Mouse (Mus musculus): ENCODE data around the gene Slc25a21.

Slc25a21 gene

DNA sequence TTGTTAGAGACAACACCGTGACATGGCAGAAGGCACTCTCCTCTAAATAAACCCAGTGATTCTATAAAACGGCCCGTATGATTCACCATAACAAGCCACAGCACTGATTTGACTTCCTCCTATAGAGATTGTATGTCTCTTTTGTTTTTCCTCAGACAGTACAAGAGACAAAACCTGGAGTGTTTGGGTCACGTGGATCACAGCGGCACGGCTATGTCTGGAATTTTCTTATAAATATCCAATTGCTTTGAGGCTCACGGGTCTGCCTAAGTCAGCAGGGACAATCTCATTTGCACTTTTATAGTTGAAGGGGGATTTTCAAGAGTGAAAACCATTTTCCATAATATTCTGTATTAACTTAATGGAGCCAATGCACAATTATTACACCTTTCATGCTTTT is 320.7 kb downstream of the Slc25a21 start:
- no peak for DNase-seq

DNA sequence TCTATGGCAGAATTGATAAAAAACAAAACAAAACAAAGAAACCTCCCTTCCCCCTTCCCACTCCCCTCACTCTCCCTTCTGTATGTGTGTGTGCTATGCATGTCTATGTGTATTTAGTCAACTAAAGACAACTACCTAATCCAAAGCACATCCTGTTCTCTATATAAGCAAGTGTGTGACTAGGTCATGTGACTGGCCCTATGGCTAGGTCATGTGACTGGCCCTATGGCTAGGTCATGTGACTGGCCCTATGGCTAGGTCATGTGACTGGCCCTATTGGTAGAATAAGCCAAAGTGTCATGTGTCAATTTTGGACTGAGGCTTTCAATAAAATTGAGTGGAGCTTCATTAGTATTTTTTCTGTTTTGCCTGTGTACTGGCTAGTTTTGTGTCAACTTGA is 324.1 kb downstream of the Slc25a21 start:
- no peak for DNase-seq

DNA sequence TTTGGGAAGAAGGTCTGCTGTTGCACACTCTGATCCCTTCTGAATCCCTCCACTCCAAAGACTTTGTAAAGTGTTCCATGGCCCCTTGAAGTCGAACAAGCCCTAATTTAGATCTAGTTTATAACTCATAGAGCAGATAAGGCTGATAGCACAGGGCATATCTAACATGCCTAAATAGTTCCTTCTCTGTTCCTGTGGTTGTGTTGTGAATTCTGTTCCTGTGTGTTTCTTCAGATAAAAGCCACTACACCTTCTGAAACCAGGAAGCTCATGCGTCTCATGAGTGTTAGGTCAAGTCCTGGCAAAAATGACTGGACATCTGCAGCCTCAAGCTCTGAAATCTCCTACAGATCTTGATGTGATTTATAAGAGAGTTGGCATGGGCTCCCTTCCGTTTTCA is 326.7 kb downstream of the Slc25a21 start:
- DNase-seq: no peak

DNA sequence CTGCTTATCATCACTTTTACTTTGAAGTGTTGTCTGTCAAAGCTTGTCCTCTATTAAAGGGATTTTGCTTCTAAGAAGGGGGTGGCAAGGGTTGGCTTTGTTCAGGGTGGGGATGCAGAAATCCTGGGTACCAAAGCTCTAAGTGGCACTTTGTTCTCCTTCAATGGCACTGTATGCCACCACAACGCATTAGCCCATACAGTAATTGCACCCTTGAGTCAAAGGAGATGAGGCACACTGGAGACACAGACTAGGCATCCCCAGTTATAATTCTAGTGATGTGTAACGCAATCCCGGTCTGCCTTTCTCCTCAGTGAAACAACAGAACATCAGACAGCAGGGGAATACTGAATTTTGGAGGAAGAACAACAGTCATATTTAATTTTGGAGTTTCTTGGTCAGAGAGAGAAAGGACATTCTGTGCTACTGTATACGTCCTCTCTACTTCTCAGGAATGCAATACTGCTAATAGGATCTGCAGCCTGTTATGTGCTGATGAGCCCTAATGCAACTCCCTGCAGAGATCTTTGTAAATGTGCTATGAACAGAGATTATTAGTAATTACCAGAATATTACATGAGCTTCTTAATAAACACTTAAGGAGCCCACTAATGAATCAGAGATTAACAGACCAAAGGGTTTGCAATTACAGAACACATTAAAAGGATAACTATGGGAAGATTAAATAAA is 333.3 kb downstream of the Slc25a21 start:
- DNase-seq: no peak

DNA sequence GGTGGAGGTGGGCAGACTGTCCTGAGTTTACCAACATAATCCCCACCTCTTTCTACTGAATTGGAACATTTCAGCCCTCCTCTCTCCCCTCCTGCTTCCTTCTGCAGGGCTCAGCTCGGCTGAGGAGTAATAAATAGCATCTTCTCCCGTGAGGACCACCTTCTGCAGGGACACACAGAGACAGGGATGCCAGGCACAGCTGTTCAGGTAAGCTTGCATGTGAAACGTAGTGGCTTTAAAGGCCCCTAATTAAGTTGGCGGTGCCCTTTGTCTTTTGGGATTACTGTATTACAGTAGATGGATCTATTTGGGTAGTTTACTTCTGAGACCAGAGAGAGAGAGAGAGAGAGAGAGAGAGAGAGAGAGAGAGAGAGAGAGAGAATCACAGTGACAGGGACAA is 344.6 kb downstream of the Slc25a21 start:
- no peak for DNase-seq

DNA sequence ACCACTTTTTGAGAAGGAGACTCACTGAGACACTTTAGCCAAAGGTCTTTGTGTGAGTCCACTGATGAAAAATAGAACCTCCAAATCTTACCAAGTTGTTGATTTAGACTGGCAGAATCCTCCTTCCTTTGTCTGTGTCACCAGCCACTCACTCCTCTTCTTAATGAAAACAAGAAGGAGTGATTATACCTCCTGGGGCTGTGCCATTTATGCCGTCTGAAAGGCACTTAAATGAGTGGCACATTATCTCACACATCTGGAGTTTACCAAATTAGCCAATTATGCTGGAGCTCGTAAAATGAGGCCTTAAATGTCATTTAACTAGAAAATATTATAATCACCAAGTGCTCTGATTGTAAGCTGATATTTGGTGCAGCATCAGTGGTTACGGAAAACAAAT is 345.8 kb downstream of the Slc25a21 start:
- no peak for DNase-seq

DNA sequence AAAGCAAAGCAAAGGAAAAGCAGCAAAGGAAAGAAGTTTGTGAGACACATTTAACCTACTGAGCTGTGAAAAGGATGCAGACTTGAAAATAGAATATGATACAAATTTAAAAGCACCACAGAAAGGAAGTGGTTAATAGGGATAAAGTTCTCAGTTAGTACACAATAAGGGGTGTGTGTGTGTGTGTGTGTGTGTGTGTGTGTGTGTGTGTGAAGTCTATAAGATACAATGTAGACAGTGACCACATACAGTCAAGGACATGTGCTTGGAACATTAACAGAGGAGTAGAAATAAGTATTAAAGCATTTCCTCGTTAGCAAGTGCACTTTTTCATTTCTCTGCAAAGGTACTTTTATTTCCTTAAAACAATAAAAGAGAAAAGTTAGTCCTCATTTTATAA is 367.3 kb downstream of the Slc25a21 start:
- no peak for DNase-seq

DNA sequence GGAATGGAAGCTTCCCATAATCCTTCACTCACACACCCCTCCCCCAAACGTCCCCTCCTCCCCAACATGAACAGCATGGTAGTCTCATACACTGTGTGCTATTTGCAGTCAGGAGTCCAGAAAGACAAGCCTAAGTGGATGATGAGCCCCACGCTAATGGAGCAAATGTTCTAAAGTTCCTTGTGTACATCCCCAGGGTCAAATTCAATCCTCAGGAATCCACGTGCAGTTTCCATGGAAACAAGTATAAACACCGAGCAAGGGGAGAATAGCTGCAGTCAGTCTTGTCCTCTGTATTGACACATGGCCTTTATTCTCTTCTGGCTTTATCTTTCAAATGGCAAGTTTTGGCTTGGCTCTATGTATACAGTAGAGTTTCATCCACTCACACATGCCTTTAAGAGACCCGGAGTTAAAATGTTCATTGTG is 367.8 kb downstream of the Slc25a21 start:
- no peak for DNase-seq

DNA sequence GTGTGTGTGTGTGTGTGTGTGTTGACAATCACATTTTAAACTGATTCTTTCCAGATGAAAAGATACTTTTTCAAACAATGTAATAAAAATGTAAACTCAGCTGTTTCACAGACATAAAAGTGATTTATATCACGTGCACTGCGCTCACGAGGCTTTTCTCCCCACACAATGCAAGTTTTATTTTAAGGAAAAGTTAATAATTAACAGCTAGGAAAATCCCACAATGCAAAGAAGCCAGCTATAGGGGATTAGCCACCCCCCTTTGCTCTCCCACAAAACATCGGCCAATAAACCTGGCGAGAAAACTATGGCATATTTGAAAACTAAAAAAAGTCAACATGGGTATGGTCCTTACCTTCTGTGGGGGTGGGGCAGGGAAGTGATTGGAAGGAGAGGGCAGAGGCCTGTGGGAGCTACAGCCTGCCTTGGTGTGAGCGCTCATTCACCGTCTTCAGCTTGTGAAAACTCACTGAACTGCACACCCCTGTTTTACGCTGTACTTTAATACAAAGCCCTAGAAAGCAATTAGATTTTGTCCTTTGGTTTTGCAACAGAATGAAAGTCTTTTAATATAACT is 369.4 kb downstream of the Slc25a21 start:
- peak; percentile 5 for DNase-seq

DNA sequence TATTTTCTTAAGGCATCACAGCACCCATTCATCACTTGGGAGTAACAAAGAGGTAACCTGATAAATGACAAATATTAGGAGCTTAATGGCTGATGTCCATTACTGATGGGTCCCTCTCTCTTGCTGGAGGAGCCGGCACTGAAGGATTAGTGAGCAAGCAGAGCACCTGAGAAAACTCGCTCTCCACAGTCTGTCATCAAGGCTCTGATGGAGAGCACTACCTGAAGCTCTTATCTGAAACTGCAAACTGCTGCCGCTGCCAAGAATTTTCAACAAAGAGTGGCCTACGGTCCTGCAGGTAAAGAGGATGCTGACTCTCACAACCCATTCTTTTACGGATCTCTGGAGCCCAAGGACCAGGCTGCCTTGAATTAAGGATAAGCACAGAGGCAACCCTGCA is 372.6 kb downstream of the Slc25a21 start:
- no peak for DNase-seq

DNA sequence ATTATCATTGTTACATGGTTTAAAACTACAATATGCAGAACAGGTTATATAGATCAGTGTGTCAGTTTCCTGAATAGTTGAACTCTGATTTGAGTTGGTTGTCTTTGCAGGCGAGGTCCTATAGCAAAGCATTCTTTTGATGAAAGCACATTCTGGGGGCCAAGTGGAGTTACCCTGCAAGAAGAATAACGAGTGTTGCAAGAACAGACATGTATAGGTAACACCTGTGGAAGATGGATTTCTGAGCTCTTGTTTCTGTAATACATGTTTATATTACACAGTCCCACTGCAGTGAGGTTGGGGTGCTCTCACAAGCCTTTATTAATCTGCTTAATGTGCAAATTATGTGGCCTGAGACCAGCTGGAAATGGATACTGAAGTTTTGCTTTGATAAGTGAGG is 375.1 kb downstream of the Slc25a21 start:
- DNase-seq: no peak

DNA sequence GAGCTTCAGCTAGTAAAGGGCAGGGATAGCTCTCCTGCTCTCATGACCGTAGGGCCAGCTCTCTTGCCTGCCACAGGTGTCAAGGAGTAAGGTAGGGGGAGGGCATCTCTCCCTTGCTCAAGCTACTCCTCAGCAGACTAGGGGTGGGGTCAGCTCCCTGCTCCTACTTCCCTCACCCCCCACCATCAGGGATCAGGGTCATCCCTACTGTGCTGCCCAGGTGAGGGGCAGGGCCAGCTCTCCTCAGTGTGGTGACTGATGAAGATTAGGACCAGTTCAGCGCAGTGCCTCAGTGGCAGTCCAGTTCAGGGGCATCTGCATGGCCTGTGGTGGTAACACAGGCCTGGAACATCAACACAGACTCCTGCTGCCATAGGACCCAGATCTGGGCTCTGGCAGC is 376.7 kb downstream of the Slc25a21 start:
- DNase-seq: no peak

DNA sequence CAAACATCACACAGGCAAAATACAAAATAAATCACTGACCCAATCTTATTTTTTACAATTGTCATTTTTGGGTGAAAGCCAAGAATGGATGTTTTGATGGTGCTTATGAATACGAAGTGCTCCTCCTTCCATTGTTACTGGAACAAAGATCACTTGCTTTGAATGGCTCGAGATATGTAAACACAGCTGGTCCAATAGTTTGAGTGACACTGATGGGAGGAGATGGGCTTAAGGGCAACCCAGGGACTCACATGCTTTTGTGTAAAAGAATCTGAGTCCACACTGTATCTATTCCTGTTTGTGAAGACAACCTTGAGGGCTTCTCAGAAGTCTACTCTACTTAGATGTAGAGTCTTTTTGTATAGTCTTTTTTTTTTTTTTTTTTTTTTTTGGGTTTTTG is 389.8 kb downstream of the Slc25a21 start:
- DNase-seq: no peak

DNA sequence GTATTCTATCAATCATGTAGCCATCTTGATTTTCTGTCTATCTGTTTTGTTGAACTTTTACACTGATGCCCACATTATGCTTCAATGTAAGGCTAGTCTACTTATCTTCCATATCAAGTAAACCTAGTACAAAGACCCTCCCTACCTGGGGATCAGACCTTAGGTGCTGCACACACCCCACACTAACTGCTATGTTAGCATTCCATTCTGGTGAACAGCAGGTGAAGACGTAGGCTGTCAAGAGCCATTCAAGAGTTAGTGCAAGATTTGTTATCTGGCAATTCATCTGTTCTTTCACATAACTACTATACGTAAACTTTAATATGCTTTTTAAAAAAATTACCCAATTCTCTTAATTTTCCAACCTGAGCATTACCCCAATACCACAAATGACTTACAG is 390.2 kb downstream of the Slc25a21 start:
- DNase-seq: no peak

DNA sequence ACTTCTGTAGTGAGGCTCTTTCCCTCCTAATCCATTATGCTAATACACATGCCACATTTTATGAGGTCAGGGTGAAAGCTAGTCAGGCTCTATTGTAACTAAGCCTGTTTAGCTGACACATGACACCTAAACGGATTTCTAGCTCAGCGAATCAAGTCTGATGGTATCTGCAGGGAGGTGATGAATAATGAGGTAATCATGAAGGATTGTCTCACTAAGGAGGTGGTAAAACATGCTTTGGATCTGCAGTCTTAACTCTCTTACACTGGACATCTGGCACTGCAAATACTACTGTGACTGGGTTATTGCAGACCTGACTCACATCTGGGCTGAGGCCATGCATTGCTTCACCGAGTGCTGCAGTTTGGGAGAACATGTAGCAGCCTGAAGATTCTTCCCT is 392.8 kb downstream of the Slc25a21 start:
- no peak for DNase-seq

DNA sequence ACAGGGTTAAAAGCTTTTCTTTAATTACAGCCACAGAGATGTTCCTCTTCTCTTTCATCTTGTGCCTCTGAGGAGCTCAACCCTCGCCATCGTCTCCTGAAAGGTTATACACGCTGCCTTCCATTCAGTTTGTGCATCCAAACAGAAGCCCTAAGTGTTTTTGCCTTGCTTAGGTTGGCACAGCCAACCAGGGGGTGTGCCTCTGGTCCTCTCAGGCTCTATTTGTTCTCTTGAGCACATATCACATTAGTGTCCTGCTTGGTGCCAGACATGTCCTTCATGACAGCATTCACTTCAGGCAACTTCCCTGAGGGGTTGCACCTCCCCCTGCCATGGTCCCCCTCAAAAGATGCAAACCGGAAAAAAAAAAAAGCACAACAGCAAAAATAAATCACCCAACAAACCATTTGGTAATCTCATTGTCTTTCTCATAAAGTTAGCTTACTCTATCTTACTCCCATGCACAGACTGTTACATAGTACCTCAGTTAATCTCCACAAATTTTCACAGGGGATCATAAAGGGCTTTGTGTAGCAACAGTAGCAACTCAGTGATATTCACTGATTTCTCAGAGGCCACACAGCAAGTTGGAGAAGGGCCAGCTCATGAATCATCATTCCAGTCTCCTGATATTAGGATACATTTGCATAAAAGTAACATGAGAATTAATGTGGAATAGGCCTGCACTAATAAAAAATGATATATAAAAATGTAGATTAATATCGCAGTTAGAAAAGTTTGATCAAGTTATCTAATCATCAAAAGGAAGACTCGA is 398.4 kb downstream of the Slc25a21 start:
- DNase-seq: no peak

DNA sequence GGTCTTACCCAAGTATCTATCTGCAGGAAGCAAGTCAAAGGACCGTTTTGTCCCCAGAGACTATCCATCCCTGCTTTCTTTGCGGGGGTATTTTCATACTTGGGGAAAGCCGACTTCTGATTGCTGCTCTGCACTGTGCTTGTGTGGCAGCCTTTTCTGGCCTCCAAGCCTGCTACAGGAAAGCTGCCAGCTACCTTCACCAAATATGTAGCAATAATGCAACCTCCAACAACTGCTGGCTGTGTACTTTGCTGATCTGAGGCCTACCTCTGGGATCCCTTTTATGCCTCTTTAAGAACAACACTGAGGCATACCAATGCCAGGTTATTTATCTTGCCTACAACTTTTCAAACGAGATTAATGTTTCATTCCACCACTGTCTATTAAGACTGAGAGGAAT is 408.0 kb downstream of the Slc25a21 start:
- DNase-seq: no peak

DNA sequence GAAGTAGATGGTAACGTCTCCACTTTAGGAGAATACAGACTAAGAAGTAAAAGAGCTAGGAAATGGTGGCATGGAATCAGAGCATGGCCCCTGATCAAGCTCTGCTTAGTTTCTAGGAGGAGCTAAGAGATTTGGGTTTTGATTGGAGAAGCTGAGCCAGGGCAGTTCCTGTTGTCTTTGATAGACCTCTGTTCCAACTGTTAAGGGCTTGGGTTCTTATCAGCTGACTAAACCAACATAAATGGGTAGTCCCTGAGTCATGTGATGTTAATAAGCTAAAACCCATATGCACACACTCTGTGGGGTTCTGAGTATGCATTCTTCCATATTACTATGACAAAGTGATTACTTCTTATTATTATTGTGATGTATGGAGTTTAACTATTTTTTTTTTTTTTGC is 412.0 kb downstream of the Slc25a21 start:
- no peak for DNase-seq

DNA sequence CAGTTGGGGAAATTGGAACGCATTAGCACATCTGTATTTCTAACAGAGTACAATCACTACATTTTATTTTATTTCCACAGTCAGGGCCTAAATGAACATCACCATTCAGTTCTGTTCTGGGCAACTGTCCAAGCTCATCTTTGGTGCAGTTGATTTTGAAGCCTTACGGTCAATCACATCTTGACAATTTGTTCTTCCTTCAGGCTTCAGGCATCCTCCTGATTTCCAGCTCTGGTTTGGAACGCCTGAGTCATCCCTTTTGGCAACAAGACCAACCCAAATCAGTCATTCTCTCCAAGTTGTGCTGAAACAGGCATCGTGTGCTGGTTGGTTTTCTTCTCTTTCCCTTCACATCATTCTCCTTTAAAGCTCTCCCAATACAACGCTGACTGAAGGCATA is 416.1 kb downstream of the Slc25a21 start:
- no peak for DNase-seq

DNA sequence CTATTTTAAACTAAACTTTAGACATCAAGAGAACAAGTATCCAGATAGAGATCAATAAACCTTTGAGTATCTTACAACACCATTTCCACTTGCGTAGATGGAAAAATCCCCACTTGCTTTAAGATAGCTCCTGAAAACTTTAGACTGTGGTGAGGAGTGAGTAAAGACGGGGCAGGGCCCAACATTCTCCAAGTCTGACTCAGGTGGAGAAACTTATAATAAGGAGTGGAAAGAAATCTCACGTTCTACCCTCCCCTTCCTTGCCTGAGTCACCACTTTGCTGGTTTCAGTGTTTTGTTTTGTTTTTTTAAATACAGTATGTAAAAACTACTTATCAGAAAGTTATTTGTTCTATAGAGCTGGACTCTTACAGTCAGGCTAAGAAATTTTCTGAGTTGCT is 417.7 kb downstream of the Slc25a21 start:
- DNase-seq: no peak

DNA sequence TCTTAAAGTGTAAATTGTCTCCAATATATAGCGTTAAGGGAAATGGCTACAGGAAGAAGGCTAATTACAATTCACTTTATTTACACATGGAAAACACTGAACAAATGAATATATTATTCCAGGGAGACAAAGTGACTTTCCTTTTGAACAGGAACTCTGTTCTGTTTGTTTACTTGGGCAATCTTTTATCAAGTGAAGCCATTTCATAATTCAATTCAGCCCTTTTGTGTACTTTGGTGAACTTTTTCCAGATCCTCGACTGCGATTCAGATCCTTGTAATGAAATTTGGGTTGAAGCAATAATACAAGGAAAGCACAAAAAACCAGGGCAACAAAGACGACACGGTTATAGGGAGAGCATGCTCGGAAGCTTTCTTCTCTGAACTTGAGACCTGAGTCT is 423.3 kb downstream of the Slc25a21 start:
- no peak for DNase-seq

DNA sequence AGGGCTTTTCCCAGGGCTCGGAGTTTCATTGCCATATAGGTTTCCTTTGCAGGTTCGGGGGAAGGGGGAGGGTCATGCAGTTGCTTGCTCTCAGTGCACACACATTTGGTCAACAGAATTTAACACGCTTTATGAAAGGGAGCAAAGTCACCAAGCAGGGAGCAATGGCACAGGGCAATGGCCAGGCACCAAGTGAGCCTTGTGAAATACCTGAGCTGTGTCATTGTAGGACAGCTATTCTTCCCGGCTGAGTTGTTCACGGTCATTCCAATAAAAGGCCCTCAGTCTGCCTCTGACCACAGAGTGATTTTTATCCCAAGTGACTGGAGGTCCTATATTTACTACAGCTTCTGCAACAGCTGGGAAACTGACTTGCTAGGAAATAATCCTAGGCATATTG is 427.9 kb downstream of the Slc25a21 start:
- no peak for DNase-seq

DNA sequence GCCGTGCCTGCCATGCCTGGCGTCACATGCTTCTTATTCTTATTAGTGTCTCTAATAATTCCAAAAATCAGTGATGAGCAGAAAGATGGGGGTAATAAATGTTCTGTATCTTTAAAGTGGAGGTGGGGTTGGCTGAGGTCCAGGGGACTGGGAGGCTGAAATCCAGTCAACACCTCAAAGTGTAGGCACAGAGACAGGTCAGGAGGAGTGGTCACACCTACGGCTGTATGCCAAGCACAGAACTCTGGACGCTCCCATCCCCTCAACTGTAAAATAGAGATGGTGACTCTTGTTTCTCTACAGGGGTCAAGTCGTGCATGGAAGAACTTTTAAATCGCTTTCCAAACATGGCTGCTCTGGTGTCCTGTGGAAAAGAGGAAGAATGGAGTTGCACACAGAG is 429.8 kb downstream of the Slc25a21 start:
- DNase-seq: no peak

DNA sequence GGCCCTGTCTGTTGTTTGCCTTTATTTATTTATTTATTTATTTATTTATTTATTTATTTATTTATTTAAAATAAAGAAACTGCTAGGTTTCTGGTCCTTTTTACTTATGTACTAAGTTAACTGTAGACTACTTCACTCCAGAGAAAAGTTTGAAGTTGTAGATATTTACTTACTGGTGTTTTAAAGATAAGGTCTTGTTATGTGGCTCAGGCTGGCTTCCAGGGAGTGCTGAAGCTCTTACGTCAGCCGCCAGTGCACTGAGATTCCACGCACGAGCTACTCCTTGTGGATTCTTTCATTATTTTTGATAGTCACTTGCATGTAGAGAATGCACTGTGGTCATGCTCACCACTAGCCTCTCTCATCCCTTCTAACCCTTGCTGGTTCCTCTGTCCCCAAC is 460.2 kb downstream of the Slc25a21 start:
- DNase-seq: no peak
